Mouse (Mus musculus): Measurements from ENCODE around the gene Zbtb8a. TPM values are rescaled to one million over a fixed set of nuclear protein-coding genes. Genes with fewer than 3 reads are reported as not detected.

Gene Zbtb8a
- total and polyA plus RNA-seq, 2 experiments from 2014 or later: 15.5 to 22.9 TPM

DNA sequence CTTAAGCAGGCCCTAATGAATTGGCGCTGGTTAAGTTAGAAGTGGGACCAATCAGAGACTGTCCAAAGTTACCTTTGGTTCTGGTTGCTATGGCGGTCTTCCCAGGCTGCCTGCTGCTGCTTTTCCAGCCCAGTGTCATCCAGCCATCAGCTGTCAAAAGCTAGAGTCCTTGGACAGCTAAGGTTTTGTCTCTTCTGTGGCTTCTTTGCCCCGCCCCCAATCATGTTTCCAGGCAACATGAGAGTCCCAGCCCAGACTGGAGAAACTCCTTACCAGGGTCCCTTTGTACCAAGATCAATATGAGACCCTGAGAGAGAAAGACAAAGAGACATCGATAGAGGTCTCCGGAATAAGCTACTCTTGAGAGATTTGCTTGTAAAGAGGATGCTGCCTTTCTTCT is 10.5 kb upstream of the Zbtb8a start:
- Histone ChIP-seq H3K4me3 (ENCODE audit: low read depth, low read length) (no peak overlapping the region), H3K27me3 (ENCODE audit: insufficient read depth, low read length) (no peaks in the 10 kb centered on the region), H3K27ac (ENCODE audit: low read depth, low read length) (no peak overlapping the region), H3K9ac (replicated peaks; ENCODE audit: low read length, poor library complexity, severe bottlenecking) (no peak overlapping the region), H3K36me3 (ENCODE audit: insufficient read depth, low read length) (no peaks in the 10 kb centered on the region), H3K4me1 (ENCODE audit: insufficient read depth, low read length) (no peaks in the 10 kb centered on the region), H3K9me3 (ENCODE audit: low read length) (no peaks in the 10 kb centered on the region), H3K4me2 (ENCODE audit: low read depth, low read length, poor library complexity, severe bottlenecking) (no peak overlapping the region)
- ATAC-seq (ENCODE audit: low FRiP score): no peak
- no peak for DNase-seq (ENCODE audit: low spot score)
- TF ChIP-seq CTCF (IDR thresholded peaks at IDR 0.05): no peak
- WGBS: 46% methylated on average over 5 of the region's 5 CpGs

DNA sequence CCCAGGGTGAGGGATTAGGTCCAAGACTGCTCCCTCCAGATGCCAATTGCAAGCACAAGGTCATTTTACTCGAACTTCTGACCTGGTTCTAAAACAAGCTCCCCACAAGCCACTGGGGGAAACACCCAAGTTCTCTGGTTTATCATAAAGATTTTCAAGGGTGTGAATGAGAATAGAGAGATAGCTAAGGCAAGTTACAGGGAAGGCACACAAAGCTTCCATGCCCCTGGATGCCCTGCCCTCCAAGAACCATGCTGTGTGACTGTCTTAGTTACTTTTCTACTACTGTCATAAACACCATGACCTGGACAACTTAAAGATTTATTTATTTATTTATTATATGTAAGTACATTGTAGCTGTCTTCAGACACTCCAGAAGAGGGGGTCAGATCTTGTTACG is 9.1 kb upstream of the Zbtb8a start:
- no peak overlapping the region for H3K4me3 ChIP-seq (ENCODE audit: low read depth, low read length)
- H3K36me3 ChIP-seq (ENCODE audit: insufficient read depth, low read length): no peaks in the 10 kb centered on the region
- no peak overlapping the region for H3K27ac ChIP-seq (ENCODE audit: low read depth, low read length)
- H3K4me2 ChIP-seq (ENCODE audit: low read depth, low read length, poor library complexity, severe bottlenecking): no peak overlapping the region
- H3K9ac ChIP-seq (replicated peaks; ENCODE audit: low read length, poor library complexity, severe bottlenecking): no peak overlapping the region
- H3K9me3 ChIP-seq (ENCODE audit: low read length): no peaks in the 10 kb centered on the region
- TF ChIP-seq CTCF (IDR thresholded peaks at IDR 0.05): no peak
- no peaks in the 10 kb centered on the region for H3K27me3 ChIP-seq (ENCODE audit: insufficient read depth, low read length)
- 70% methylated on average over 1 of the region's 2 CpGs for WGBS
- DNase-seq (ENCODE audit: low spot score): no peak
- no peak for ATAC-seq (ENCODE audit: low FRiP score)
- H3K4me1 ChIP-seq (ENCODE audit: insufficient read depth, low read length): no peaks in the 10 kb centered on the region

DNA sequence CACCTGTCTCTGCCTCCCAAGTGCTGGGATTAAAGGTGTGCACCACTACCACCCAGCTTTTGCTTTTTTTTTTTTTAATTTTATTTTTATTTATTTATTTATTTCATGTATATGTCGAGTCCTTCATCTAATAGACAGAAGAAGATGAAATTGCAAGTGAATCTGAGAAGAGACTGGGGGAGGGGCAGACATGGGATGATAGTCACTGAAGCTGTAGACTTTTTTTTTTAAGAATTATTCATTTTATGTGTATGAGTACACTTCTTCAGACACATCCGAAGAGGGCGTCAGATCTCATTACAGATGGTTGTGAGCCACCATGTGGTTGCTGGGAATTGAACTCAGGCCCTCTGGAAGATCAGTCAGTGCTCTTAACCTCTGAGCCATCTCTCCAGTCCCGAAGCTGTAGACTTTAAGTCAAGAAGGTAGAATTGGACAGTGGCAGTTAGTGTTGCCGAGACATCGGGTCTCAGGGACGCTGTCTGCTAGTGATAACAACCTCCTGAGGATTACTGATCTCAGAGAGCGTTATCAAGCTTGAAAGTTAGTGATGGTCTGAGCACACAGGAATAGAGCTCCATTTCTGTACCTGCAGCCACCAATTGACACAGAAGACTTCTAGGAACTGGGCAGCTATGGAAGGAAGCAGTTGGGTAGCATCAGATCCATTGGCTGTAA is 8.5 kb upstream of the Zbtb8a start:
- 92% methylated on average over 8 of the region's 8 CpGs for WGBS
- no peak overlapping the region for H3K9ac ChIP-seq (replicated peaks; ENCODE audit: low read length, poor library complexity, severe bottlenecking)
- H3K36me3 ChIP-seq (ENCODE audit: insufficient read depth, low read length): no peaks in the 10 kb centered on the region
- no peaks in the 10 kb centered on the region for H3K4me1 ChIP-seq (ENCODE audit: insufficient read depth, low read length)
- TF ChIP-seq CTCF (IDR thresholded peaks at IDR 0.05): no peak
- no peak for DNase-seq (ENCODE audit: low spot score)
- no peak for ATAC-seq (ENCODE audit: low FRiP score)
- no peaks in the 10 kb centered on the region for H3K9me3 ChIP-seq (ENCODE audit: low read length)
- H3K27ac ChIP-seq (ENCODE audit: low read depth, low read length): no peak overlapping the region
- H3K4me2 ChIP-seq (ENCODE audit: low read depth, low read length, poor library complexity, severe bottlenecking): no peak overlapping the region
- no peaks in the 10 kb centered on the region for H3K27me3 ChIP-seq (ENCODE audit: insufficient read depth, low read length)
- H3K4me3 ChIP-seq (ENCODE audit: low read depth, low read length): no peak overlapping the region

DNA sequence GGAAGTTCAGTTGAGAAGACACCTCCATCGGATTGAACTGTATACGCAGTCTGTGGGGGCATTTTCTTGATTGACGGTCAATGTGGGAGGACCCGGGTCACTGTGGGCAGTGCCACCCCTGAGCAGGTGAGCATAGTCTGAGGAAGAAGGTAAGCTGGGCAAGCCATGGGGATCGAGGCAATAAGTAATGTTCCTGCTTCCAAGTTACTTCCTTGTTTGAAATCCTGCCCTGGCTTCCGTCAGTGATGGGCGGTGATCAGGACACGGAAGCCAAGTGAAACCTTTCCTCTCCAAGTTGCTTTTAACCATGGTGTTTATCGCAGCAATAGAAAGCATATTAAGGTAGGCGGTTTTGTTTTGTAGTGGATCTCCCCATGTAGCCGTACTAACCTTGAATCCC is 7.8 kb upstream of the Zbtb8a start:
- Histone ChIP-seq H3K4me2 (ENCODE audit: low read depth, low read length, poor library complexity, severe bottlenecking) (no peak overlapping the region), H3K4me3 (ENCODE audit: low read depth, low read length) (no peak overlapping the region), H3K27ac (ENCODE audit: low read depth, low read length) (no peak overlapping the region), H3K36me3 (ENCODE audit: insufficient read depth, low read length) (no peaks in the 10 kb centered on the region), H3K9me3 (ENCODE audit: low read length) (no peaks in the 10 kb centered on the region), H3K27me3 (ENCODE audit: insufficient read depth, low read length) (no peaks in the 10 kb centered on the region), H3K9ac (replicated peaks; ENCODE audit: low read length, poor library complexity, severe bottlenecking) (no peak overlapping the region), H3K4me1 (ENCODE audit: insufficient read depth, low read length) (no peaks in the 10 kb centered on the region)
- DNase-seq (ENCODE audit: low spot score) (no peak), ATAC-seq (ENCODE audit: low FRiP score) (no peak)
- 91% methylated on average over 11 of the region's 11 CpGs for WGBS
- TF ChIP-seq CTCF (IDR thresholded peaks at IDR 0.05): no peak

DNA sequence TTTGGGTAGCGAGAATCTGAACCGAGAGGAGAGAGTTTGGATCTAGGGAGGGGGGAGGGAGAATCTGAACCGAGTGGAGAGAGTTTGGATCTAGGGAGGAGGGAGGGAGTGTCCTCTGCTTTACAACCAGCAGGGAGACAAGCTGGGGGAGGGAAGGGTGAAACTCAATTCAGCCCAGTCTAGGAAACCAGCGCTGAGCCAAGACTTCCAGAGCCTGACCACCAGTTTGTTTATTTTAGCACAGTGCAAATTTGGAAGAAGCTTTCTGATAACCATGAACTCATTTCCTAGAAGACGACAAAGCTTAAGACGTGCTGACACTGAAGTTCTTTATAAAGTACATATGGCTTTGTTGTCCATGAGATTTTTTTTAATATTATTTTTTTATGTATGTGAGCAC is 6.5 kb upstream of the Zbtb8a start:
- H3K27me3 ChIP-seq (ENCODE audit: insufficient read depth, low read length): no peaks in the 10 kb centered on the region
- no peak overlapping the region for H3K4me3 ChIP-seq (ENCODE audit: low read depth, low read length)
- no peak overlapping the region for H3K9ac ChIP-seq (replicated peaks; ENCODE audit: low read length, poor library complexity, severe bottlenecking)
- 36% methylated on average over 6 of the region's 6 CpGs for WGBS
- no peaks in the 10 kb centered on the region for H3K36me3 ChIP-seq (ENCODE audit: insufficient read depth, low read length)
- no peaks in the 10 kb centered on the region for H3K9me3 ChIP-seq (ENCODE audit: low read length)
- H3K4me1 ChIP-seq (ENCODE audit: insufficient read depth, low read length): no peaks in the 10 kb centered on the region
- no peak for TF ChIP-seq CTCF (IDR thresholded peaks at IDR 0.05)
- no peak overlapping the region for H3K4me2 ChIP-seq (ENCODE audit: low read depth, low read length, poor library complexity, severe bottlenecking)
- peak; percentile 19 for DNase-seq (ENCODE audit: low spot score)
- H3K27ac ChIP-seq (ENCODE audit: low read depth, low read length): no peak overlapping the region
- ATAC-seq (ENCODE audit: low FRiP score): no peak

DNA sequence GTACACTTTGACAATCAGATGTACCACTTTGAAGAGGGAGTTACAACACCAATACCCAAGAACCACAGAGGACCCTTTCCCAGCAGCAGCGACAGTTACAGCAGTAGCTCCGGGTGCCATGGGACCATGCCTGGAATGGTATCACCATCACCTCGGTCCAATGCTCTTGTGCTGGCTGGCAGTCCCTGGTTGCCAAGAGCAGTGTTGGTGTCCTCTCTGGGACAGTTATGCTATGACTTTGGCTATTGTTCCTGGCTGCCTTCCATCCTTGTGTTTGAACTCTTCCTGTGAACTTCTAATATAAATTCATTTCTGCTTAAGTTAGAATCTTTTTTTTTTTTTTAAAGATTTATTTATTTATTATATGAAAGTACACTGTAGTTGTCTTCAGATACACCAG is 5.7 kb upstream of the Zbtb8a start:
- 95% methylated on average over 3 of the region's 3 CpGs for WGBS
- Histone ChIP-seq H3K9me3 (ENCODE audit: low read length) (no peaks in the 10 kb centered on the region), H3K27ac (ENCODE audit: low read depth, low read length) (no peak overlapping the region), H3K4me2 (ENCODE audit: low read depth, low read length, poor library complexity, severe bottlenecking) (no peak overlapping the region), H3K4me3 (ENCODE audit: low read depth, low read length) (no peak overlapping the region), H3K36me3 (ENCODE audit: insufficient read depth, low read length) (no peaks in the 10 kb centered on the region), H3K4me1 (ENCODE audit: insufficient read depth, low read length) (no peaks in the 10 kb centered on the region), H3K27me3 (ENCODE audit: insufficient read depth, low read length) (no peaks in the 10 kb centered on the region), H3K9ac (replicated peaks; ENCODE audit: low read length, poor library complexity, severe bottlenecking) (no peak overlapping the region)
- no peak for ATAC-seq (ENCODE audit: low FRiP score)
- DNase-seq (ENCODE audit: low spot score): no peak
- TF ChIP-seq CTCF (IDR thresholded peaks at IDR 0.05): no peak

Data from midbrain, postnatal 0 days (tissue).